Mouse (Mus musculus): Measurements from ENCODE around the gene Aoc1. TPM values are rescaled to one million over a fixed set of nuclear protein-coding genes. Genes with fewer than 3 reads are reported as not detected.
"Not testable (repeated sequence)": the region's sequence is repeated elsewhere in the genome, so short reads cannot be mapped to it uniquely, and the experiment has no call there.

The Aoc1 gene
- polyA plus RNA-seq, 1 experiment from 2014 or later = not detected

DNA sequence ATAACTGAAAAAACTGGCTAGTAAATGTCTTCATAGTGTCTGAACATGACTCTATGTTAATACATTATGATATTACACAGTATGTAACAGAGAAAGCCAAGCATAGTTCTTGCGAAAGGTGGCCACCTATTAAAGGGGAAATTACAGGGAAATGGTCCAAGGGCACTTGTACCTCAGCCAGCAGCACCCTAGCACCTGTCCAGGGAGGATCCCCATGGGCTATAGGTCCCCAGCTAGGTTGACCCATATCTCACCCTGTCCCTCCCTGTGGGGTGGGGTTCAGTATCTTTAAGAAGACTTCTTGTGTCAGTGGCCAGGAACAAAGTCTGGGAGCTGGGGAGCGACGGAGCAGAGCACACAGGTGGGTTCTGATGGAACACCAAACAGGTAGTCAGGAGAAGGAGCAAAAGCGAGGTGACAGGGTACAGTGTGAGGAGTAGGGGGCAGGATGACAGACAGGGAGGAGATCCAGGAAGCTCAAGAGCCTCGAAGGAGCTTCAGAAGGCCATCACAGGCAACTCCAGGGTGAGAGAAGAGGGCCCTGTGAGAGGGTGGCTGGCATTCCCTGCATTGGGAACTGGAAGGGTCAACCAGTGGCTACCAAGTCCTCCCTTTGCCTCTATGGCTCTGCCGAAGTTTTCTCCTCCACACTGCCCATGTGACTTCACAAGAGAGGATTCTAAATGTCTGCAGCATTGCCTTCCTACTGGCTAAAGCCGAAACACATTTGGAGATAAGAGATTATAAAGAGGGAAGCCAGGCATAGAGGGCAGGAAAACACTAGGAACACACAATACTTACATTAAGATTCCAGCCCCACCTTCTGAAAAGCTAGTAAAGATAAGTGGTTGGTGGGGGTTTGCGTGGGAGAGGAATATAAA lies 22.5 kb downstream of the Aoc1 start:
- no peaks in the 10 kb centered on the region for H3K4me1 ChIP-seq (ENCODE audit: control insufficient read depth, insufficient read depth, low read length)
- WGBS = 85% methylated on average over 8 of the region's 8 CpGs
- H3K36me3 ChIP-seq (ENCODE audit: control insufficient read depth, insufficient read depth, low read length) = no peaks in the 10 kb centered on the region
- H3K9ac ChIP-seq (ENCODE audit: low read length) = no peak overlapping the region
- H3K4me3 ChIP-seq (ENCODE audit: low read depth, low read length) = no peak overlapping the region
- H3K9me3 ChIP-seq (ENCODE audit: control insufficient read depth, low read length) = no peaks in the 10 kb centered on the region
- ATAC-seq (ENCODE audit: insufficient read depth, low FRiP score, low TSS enrichment) (no peak), DNase-seq (ENCODE audit: low spot score) (no peak)
- no peak overlapping the region for H3K4me2 ChIP-seq (ENCODE audit: low read depth)
- no peak overlapping the region for H3K27ac ChIP-seq (ENCODE audit: low read depth, low read length)
- H3K27me3 ChIP-seq (ENCODE audit: control insufficient read depth, insufficient read depth, low read length) = no peaks in the 10 kb centered on the region

DNA sequence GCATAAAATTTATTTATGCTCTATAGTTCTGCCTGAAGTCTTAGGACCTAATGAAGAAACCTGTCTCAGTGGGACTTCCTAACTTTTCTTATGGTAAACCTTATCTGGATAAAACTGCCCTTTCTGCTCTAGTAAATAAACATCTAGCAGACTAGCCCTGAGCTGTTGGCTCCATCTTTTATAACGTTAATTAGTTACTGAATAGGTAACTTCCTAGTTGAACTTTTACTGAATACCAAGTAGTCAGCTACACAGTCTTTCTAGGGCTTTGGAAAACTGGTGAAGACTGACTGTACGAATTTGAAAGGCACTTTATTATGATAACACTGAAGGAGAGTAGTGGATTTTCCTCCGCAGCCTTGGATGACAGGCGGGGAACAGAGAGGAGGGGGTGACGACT lies 23.2 kb downstream of the Aoc1 start:
- Histone ChIP-seq H3K4me2 (ENCODE audit: low read depth) (no peak overlapping the region), H3K4me3 (ENCODE audit: low read depth, low read length) (no peak overlapping the region), H3K27ac (ENCODE audit: low read depth, low read length) (no peak overlapping the region), H3K4me1 (ENCODE audit: control insufficient read depth, insufficient read depth, low read length) (no peaks in the 10 kb centered on the region), H3K9ac (ENCODE audit: low read length) (no peak overlapping the region), H3K27me3 (ENCODE audit: control insufficient read depth, insufficient read depth, low read length) (no peaks in the 10 kb centered on the region), H3K9me3 (ENCODE audit: control insufficient read depth, low read length) (no peaks in the 10 kb centered on the region), H3K36me3 (ENCODE audit: control insufficient read depth, insufficient read depth, low read length) (no peaks in the 10 kb centered on the region)
- WGBS = 91% methylated on average over 5 of the region's 5 CpGs
- DNase-seq (ENCODE audit: low spot score) (no peak), ATAC-seq (ENCODE audit: insufficient read depth, low FRiP score, low TSS enrichment) (no peak)

- DNase-seq (ENCODE audit: low spot score) (no peak), ATAC-seq (ENCODE audit: insufficient read depth, low FRiP score, low TSS enrichment) (no peak)
- Histone ChIP-seq H3K4me3 (ENCODE audit: low read depth, low read length) (no peak overlapping the region), H3K9ac (ENCODE audit: low read length) (no peak overlapping the region), H3K4me1 (ENCODE audit: control insufficient read depth, insufficient read depth, low read length) (no peaks in the 10 kb centered on the region), H3K27ac (ENCODE audit: low read depth, low read length) (no peak overlapping the region), H3K4me2 (ENCODE audit: low read depth) (no peak overlapping the region), H3K36me3 (ENCODE audit: control insufficient read depth, insufficient read depth, low read length) (no peaks in the 10 kb centered on the region), H3K27me3 (ENCODE audit: control insufficient read depth, insufficient read depth, low read length) (no peaks in the 10 kb centered on the region), H3K9me3 (ENCODE audit: control insufficient read depth, low read length) (no peaks in the 10 kb centered on the region)
- WGBS = 84% methylated on average over 5 of the region's 5 CpGs
These were observed 24.3 kb downstream of the Aoc1 start for GRCm38 (mm10) chr6:48896956-48897355.

DNA sequence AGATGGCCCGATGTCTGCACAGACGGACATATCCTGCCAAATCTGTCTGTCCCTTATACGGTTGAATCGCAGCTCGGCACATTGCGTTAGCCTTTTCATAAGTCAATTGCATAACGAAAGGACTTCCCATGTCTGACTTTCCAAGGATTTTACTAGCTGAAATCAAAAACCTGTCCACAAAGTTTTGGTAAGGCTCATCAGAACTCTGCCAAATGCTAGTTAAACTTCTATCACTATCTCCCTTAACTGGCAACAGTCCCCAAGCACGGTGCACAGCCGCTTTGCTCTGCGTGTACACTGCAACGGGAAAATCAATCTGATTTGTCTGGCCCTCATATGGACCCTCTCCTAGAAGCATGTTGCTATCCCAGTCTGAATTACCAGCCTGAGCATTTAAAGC lies 28.6 kb downstream of the Aoc1 start:
- not testable (repeated sequence) for H3K4me1 ChIP-seq (ENCODE audit: control insufficient read depth, insufficient read depth, low read length); H3K9me3 ChIP-seq (ENCODE audit: control insufficient read depth, low read length); H3K36me3 ChIP-seq (ENCODE audit: control insufficient read depth, insufficient read depth, low read length); H3K4me2 ChIP-seq (ENCODE audit: low read depth); H3K9ac ChIP-seq (ENCODE audit: low read length); H3K27me3 ChIP-seq (ENCODE audit: control insufficient read depth, insufficient read depth, low read length); DNase-seq (ENCODE audit: low spot score); H3K4me3 ChIP-seq (ENCODE audit: low read depth, low read length); ATAC-seq (ENCODE audit: insufficient read depth, low FRiP score, low TSS enrichment); H3K27ac ChIP-seq (ENCODE audit: low read depth, low read length)
- WGBS = 96% methylated on average over 11 of the region's 11 CpGs

DNA sequence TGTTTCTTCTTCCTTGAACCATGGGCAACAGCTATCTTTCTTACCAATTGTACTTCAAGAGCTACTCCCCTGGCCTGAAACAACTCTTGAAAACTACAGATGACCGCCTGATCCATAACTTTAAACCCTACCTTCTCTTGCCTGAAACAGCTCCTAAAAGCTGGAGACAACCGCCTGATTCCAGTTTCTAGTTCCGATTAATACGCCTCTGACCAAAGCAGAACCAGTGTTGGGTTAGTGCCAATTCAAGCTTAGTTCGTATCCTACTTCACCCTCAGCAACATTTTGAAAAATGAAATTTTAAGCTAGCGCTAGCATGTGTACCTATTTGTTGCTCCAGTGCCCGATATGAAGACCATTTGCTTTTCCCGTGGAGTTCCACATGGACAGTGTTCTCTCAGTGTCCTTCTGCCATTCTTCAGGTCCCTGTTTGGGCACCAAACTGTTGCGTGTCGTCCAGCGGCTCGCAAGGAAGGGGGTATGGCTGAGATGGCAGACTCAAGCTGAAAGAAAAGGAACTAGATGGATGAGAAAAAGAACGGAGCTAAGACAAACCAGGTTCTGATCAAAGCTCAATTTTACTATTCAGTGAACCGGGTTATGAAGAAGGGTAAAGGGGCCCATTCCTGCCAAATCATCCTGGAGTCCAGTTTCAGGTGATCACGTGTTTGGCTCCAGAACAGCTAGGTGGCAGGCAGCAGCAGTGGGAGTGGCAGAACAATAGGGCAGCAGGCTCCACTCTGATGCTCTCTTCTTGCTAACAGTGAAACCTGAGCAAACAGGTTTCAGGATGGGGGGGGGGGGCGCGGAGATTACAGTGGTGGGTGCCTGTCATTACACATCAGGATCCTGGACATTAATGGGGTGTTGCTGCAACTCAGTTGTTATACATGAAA lies 30.1 kb downstream of the Aoc1 start:
- Histone ChIP-seq H3K36me3 (ENCODE audit: control insufficient read depth, insufficient read depth, low read length) (no peaks in the 10 kb centered on the region), H3K4me3 (ENCODE audit: low read depth, low read length) (no peak overlapping the region), H3K9me3 (ENCODE audit: control insufficient read depth, low read length) (no peaks in the 10 kb centered on the region), H3K4me2 (ENCODE audit: low read depth) (no peak overlapping the region), H3K9ac (ENCODE audit: low read length) (no peak overlapping the region), H3K4me1 (ENCODE audit: control insufficient read depth, insufficient read depth, low read length) (no peaks in the 10 kb centered on the region), H3K27ac (ENCODE audit: low read depth, low read length) (no peak overlapping the region), H3K27me3 (ENCODE audit: control insufficient read depth, insufficient read depth, low read length) (no peaks in the 10 kb centered on the region)
- ATAC-seq (ENCODE audit: insufficient read depth, low FRiP score, low TSS enrichment) = no peak
- WGBS = 91% methylated on average over 17 of the region's 17 CpGs
- DNase-seq (ENCODE audit: low spot score) = no peak

GRCm38 (mm10) chr6:48903437-48903836 lies 30.7 kb downstream of the Aoc1 start:
- H3K36me3 ChIP-seq (ENCODE audit: control insufficient read depth, insufficient read depth, low read length) = no peaks in the 10 kb centered on the region
- no peaks in the 10 kb centered on the region for H3K9me3 ChIP-seq (ENCODE audit: control insufficient read depth, low read length)
- no peak for ATAC-seq (ENCODE audit: insufficient read depth, low FRiP score, low TSS enrichment)
- no peak overlapping the region for H3K27ac ChIP-seq (ENCODE audit: low read depth, low read length)
- H3K4me3 ChIP-seq (ENCODE audit: low read depth, low read length) = no peak overlapping the region
- no peaks in the 10 kb centered on the region for H3K27me3 ChIP-seq (ENCODE audit: control insufficient read depth, insufficient read depth, low read length)
- H3K4me1 ChIP-seq (ENCODE audit: control insufficient read depth, insufficient read depth, low read length) = no peaks in the 10 kb centered on the region
- 78% methylated on average over 4 of the region's 4 CpGs for WGBS
- H3K4me2 ChIP-seq (ENCODE audit: low read depth) = no peak overlapping the region
- no peak overlapping the region for H3K9ac ChIP-seq (ENCODE audit: low read length)
- DNase-seq (ENCODE audit: low spot score) = no peak

- no peak overlapping the region for H3K27ac ChIP-seq (ENCODE audit: low read depth, low read length)
- H3K36me3 ChIP-seq (ENCODE audit: control insufficient read depth, insufficient read depth, low read length) = no peaks in the 10 kb centered on the region
- H3K4me1 ChIP-seq (ENCODE audit: control insufficient read depth, insufficient read depth, low read length) = no peaks in the 10 kb centered on the region
- no peaks in the 10 kb centered on the region for H3K9me3 ChIP-seq (ENCODE audit: control insufficient read depth, low read length)
- no peak overlapping the region for H3K4me2 ChIP-seq (ENCODE audit: low read depth)
- 93% methylated on average over 13 of the region's 13 CpGs for WGBS
- H3K9ac ChIP-seq (ENCODE audit: low read length) = no peak overlapping the region
- no peak for ATAC-seq (ENCODE audit: insufficient read depth, low FRiP score, low TSS enrichment)
- no peaks in the 10 kb centered on the region for H3K27me3 ChIP-seq (ENCODE audit: control insufficient read depth, insufficient read depth, low read length)
- no peak overlapping the region for H3K4me3 ChIP-seq (ENCODE audit: low read depth, low read length)
- DNase-seq (ENCODE audit: low spot score) = no peak
These were observed 32.9 kb downstream of the Aoc1 start for GRCm38 (mm10) chr6:48905606-48906005.

- Histone ChIP-seq H3K4me1 (ENCODE audit: control insufficient read depth, insufficient read depth, low read length) (no peaks in the 10 kb centered on the region), H3K36me3 (ENCODE audit: control insufficient read depth, insufficient read depth, low read length) (no peaks in the 10 kb centered on the region), H3K9ac (ENCODE audit: low read length) (no peak overlapping the region), H3K27ac (ENCODE audit: low read depth, low read length) (no peak overlapping the region), H3K4me2 (ENCODE audit: low read depth) (no peak overlapping the region), H3K4me3 (ENCODE audit: low read depth, low read length) (no peak overlapping the region), H3K27me3 (ENCODE audit: control insufficient read depth, insufficient read depth, low read length) (no peaks in the 10 kb centered on the region), H3K9me3 (ENCODE audit: control insufficient read depth, low read length) (no peaks in the 10 kb centered on the region)
- no peak for ATAC-seq (ENCODE audit: insufficient read depth, low FRiP score, low TSS enrichment)
- DNase-seq (ENCODE audit: low spot score) = no peak
- WGBS = 93% methylated on average over 14 of the region's 14 CpGs
These were observed 33.7 kb downstream of the Aoc1 start for GRCm38 (mm10) chr6:48906371-48906770.
